Mouse (Mus musculus): ENCODE data around the gene Fam168b. TPM values are rescaled to one million over a fixed set of nuclear protein-coding genes. Genes with fewer than 3 reads are reported as not detected.

Fam168b gene
- polyA plus RNA-seq, 1 experiment, result 917 TPM

- no peak overlapping the region for H3K4me3 ChIP-seq (ENCODE audit: control insufficient read depth, insufficient read depth, low read length)
- 98% methylated on average over 9 of the region's 9 CpGs for WGBS
- H3K27ac ChIP-seq (ENCODE audit: control insufficient read depth, insufficient read depth, low read length), result no peak overlapping the region
- peaks cover 9% of the 10 kb centered on the region; the same call in 1 of the 2 replicates for H3K36me3 ChIP-seq (ENCODE audit: control insufficient read depth, insufficient read depth, low read length)
- no peaks in the 10 kb centered on the region for H3K27me3 ChIP-seq (ENCODE audit: control insufficient read depth, insufficient read depth, low read length)
- no peaks in the 10 kb centered on the region for H3K4me1 ChIP-seq (replicated peaks; ENCODE audit: control insufficient read depth, insufficient read depth, low read length)
- TF ChIP-seq CTCF (IDR thresholded peaks at IDR 0.05; ENCODE audit: borderline replicate concordance, control insufficient read depth, extremely low read depth, insufficient read depth, low read length, poor library complexity), result no peak
- TF ChIP-seq POLR2A (IDR thresholded peaks at IDR 0.05; ENCODE audit: control insufficient read depth, extremely low read depth, insufficient read depth, low read length, poor library complexity), result no peak
- no peak for DNase-seq
These were observed 28.3 kb upstream of the Fam168b start for GRCm38 (mm10) chr1:34871170-34871569.

- 97% methylated on average over 16 of the region's 16 CpGs for WGBS
- Histone ChIP-seq H3K4me3 (ENCODE audit: control insufficient read depth, insufficient read depth, low read length) (no peak overlapping the region), H3K36me3 (ENCODE audit: control insufficient read depth, insufficient read depth, low read length) (peaks cover 4% of the 10 kb centered on the region; the same call in 1 of the 2 replicates), H3K27me3 (ENCODE audit: control insufficient read depth, insufficient read depth, low read length) (no peaks in the 10 kb centered on the region), H3K27ac (ENCODE audit: control insufficient read depth, insufficient read depth, low read length) (no peak overlapping the region), H3K4me1 (replicated peaks; ENCODE audit: control insufficient read depth, insufficient read depth, low read length) (no peaks in the 10 kb centered on the region)
- TF ChIP-seq CTCF (IDR thresholded peaks at IDR 0.05; ENCODE audit: borderline replicate concordance, control insufficient read depth, extremely low read depth, insufficient read depth, low read length, poor library complexity), result no peak
- no peak for TF ChIP-seq POLR2A (IDR thresholded peaks at IDR 0.05; ENCODE audit: control insufficient read depth, extremely low read depth, insufficient read depth, low read length, poor library complexity)
- no peak for DNase-seq
These were observed 26.4 kb upstream of the Fam168b start for GRCm38 (mm10) chr1:34869231-34869630.

GRCm38 (mm10) chr1:34868391-34868790, 25.5 kb upstream of the Fam168b start:
- WGBS, result 97% methylated on average over 8 of the region's 8 CpGs
- no peak for DNase-seq
- H3K4me1 ChIP-seq (replicated peaks; ENCODE audit: control insufficient read depth, insufficient read depth, low read length), result no peaks in the 10 kb centered on the region
- H3K27me3 ChIP-seq (ENCODE audit: control insufficient read depth, insufficient read depth, low read length), result no peaks in the 10 kb centered on the region
- no peak for TF ChIP-seq POLR2A (IDR thresholded peaks at IDR 0.05; ENCODE audit: control insufficient read depth, extremely low read depth, insufficient read depth, low read length, poor library complexity)
- no peak for TF ChIP-seq CTCF (IDR thresholded peaks at IDR 0.05; ENCODE audit: borderline replicate concordance, control insufficient read depth, extremely low read depth, insufficient read depth, low read length, poor library complexity)
- H3K36me3 ChIP-seq (ENCODE audit: control insufficient read depth, insufficient read depth, low read length), result peaks cover 7% of the 10 kb centered on the region
- no peak overlapping the region for H3K4me3 ChIP-seq (ENCODE audit: control insufficient read depth, insufficient read depth, low read length)
- H3K27ac ChIP-seq (ENCODE audit: control insufficient read depth, insufficient read depth, low read length), result no peak overlapping the region

GRCm38 (mm10) chr1:34867574-34867955, 24.7 kb upstream of the Fam168b start:
- Histone ChIP-seq H3K4me1 (replicated peaks; ENCODE audit: control insufficient read depth, insufficient read depth, low read length) (no peaks in the 10 kb centered on the region), H3K4me3 (ENCODE audit: control insufficient read depth, insufficient read depth, low read length) (no peak overlapping the region), H3K27ac (ENCODE audit: control insufficient read depth, insufficient read depth, low read length) (no peak overlapping the region), H3K27me3 (ENCODE audit: control insufficient read depth, insufficient read depth, low read length) (no peaks in the 10 kb centered on the region), H3K36me3 (ENCODE audit: control insufficient read depth, insufficient read depth, low read length) (peaks cover 12% of the 10 kb centered on the region)
- 96% methylated on average over 5 of the region's 5 CpGs for WGBS
- no peak for TF ChIP-seq CTCF (IDR thresholded peaks at IDR 0.05; ENCODE audit: borderline replicate concordance, control insufficient read depth, extremely low read depth, insufficient read depth, low read length, poor library complexity)
- TF ChIP-seq POLR2A (IDR thresholded peaks at IDR 0.05; ENCODE audit: control insufficient read depth, extremely low read depth, insufficient read depth, low read length, poor library complexity), result no peak
- no peak for DNase-seq

GRCm38 (mm10) chr1:34866815-34867573, 24.1 kb upstream of the Fam168b start:
- no peak for TF ChIP-seq POLR2A (IDR thresholded peaks at IDR 0.05; ENCODE audit: control insufficient read depth, extremely low read depth, insufficient read depth, low read length, poor library complexity)
- TF ChIP-seq CTCF (IDR thresholded peaks at IDR 0.05; ENCODE audit: borderline replicate concordance, control insufficient read depth, extremely low read depth, insufficient read depth, low read length, poor library complexity), result peak; percentile 59; the same call in 1 of the 2 replicates
- Histone ChIP-seq H3K27me3 (ENCODE audit: control insufficient read depth, insufficient read depth, low read length) (no peaks in the 10 kb centered on the region), H3K4me3 (ENCODE audit: control insufficient read depth, insufficient read depth, low read length) (no peak overlapping the region), H3K4me1 (replicated peaks; ENCODE audit: control insufficient read depth, insufficient read depth, low read length) (no peaks in the 10 kb centered on the region), H3K27ac (ENCODE audit: control insufficient read depth, insufficient read depth, low read length) (no peak overlapping the region), H3K36me3 (ENCODE audit: control insufficient read depth, insufficient read depth, low read length) (peaks cover 12% of the 10 kb centered on the region)
- 75% methylated on average over 10 of the region's 10 CpGs for WGBS
- DNase-seq, result peak; percentile 95

- Histone ChIP-seq H3K27me3 (ENCODE audit: control insufficient read depth, insufficient read depth, low read length) (no peaks in the 10 kb centered on the region), H3K4me3 (ENCODE audit: control insufficient read depth, insufficient read depth, low read length) (no peak overlapping the region), H3K36me3 (ENCODE audit: control insufficient read depth, insufficient read depth, low read length) (peaks cover 12% of the 10 kb centered on the region), H3K4me1 (replicated peaks; ENCODE audit: control insufficient read depth, insufficient read depth, low read length) (no peaks in the 10 kb centered on the region), H3K27ac (ENCODE audit: control insufficient read depth, insufficient read depth, low read length) (no peak overlapping the region)
- DNase-seq, result no peak
- TF ChIP-seq CTCF (IDR thresholded peaks at IDR 0.05; ENCODE audit: borderline replicate concordance, control insufficient read depth, extremely low read depth, insufficient read depth, low read length, poor library complexity), result no peak
- TF ChIP-seq POLR2A (IDR thresholded peaks at IDR 0.05; ENCODE audit: control insufficient read depth, extremely low read depth, insufficient read depth, low read length, poor library complexity), result no peak
- WGBS, result 96% methylated on average over 9 of the region's 9 CpGs
These were observed 23.0 kb upstream of the Fam168b start for GRCm38 (mm10) chr1:34865866-34866265.
